Mouse (Mus musculus) hindbrain, embryonic 13.5 days (tissue): ENCODE results near the gene Ahnak. TPM values are rescaled to one million over a fixed set of nuclear protein-coding genes. Genes with fewer than 3 reads are reported as not detected.
A peak's percentile ranks its signal among the peaks of the same experiment; 100 is the strongest.
"Not testable (repeated sequence)": the region's sequence is repeated elsewhere in the genome, so short reads cannot be mapped to it uniquely, and the experiment has no call there.

Experiments used
- ATAC-seq: fragments of 200-750 bp; cut with Nextera tagmentation; 2 replicates; pipeline ENCODE4 v1.8.0; 2017; ENCODE audit warnings: moderate TSS enrichment; ENCODE audit not compliant: low FRiP score
- H3K27ac ChIP-seq: fragments of 300-500 bp; sonication (generic); 2 replicates; pipeline ENCODE4 v1.5.1; 2015; ENCODE audit warnings: inconsistent platforms, mild to moderate bottlenecking, moderate library complexity
- H3K27me3 ChIP-seq: fragments of 300-500 bp; sonication (generic); 2 replicates; pipeline ENCODE4 v1.6.1; 2015; ENCODE audit warnings: mild to moderate bottlenecking, inconsistent platforms
- H3K36me3 ChIP-seq: fragments of 300-500 bp; sonication (generic); 2 replicates; pipeline ENCODE4 v1.6.1; 2015; ENCODE audit warnings: mild to moderate bottlenecking, inconsistent platforms
- H3K4me1 ChIP-seq: fragments of 300-500 bp; sonication (generic); replicated peaks from 2 replicates; pipeline ENCODE4 v1.6.1; 2015; ENCODE audit warnings: inconsistent platforms
- H3K4me2 ChIP-seq: fragments of 300-500 bp; sonication (generic); 2 replicates; pipeline ENCODE4 v1.6.1; 2015; ENCODE audit warnings: inconsistent platforms, mild to moderate bottlenecking, moderate library complexity
- H3K4me3 ChIP-seq: fragments of 300-500 bp; sonication (generic); 2 replicates; pipeline ENCODE4 v1.5.1; 2015; ENCODE audit warnings: mild to moderate bottlenecking, inconsistent platforms
- H3K9ac ChIP-seq: fragments of 300-500 bp; sonication (generic); 2 replicates; pipeline ENCODE4 v1.6.1; 2015; ENCODE audit warnings: mild to moderate bottlenecking, inconsistent platforms
- H3K9me3 ChIP-seq: fragments of 300-500 bp; sonication (generic); 2 replicates; pipeline ENCODE4 v1.6.1; 2016; ENCODE audit warnings: inconsistent platforms
- WGBS: fragments of 180-500 bp; shearing (Covaris S2); methylation state at CpG from one replicate; pipeline ENCODE4 v1.1.7; 2015; 5-methylcytosine and 5-hydroxymethylcytosine counted together
- polyA plus RNA-seq: library from polyadenylated mRNA; unstranded; fragments of >200 nt; fragmentation: Nextera tagmentation; extraction: Ambion mirVana; gene quantifications from 2 replicates; pipeline ENCODE4 v1.2.1, GENCODE M21; 2015

Gene Ahnak
- polyA plus RNA-seq, 1 experiment from 2014 or later = 6.4 TPM

DNA sequence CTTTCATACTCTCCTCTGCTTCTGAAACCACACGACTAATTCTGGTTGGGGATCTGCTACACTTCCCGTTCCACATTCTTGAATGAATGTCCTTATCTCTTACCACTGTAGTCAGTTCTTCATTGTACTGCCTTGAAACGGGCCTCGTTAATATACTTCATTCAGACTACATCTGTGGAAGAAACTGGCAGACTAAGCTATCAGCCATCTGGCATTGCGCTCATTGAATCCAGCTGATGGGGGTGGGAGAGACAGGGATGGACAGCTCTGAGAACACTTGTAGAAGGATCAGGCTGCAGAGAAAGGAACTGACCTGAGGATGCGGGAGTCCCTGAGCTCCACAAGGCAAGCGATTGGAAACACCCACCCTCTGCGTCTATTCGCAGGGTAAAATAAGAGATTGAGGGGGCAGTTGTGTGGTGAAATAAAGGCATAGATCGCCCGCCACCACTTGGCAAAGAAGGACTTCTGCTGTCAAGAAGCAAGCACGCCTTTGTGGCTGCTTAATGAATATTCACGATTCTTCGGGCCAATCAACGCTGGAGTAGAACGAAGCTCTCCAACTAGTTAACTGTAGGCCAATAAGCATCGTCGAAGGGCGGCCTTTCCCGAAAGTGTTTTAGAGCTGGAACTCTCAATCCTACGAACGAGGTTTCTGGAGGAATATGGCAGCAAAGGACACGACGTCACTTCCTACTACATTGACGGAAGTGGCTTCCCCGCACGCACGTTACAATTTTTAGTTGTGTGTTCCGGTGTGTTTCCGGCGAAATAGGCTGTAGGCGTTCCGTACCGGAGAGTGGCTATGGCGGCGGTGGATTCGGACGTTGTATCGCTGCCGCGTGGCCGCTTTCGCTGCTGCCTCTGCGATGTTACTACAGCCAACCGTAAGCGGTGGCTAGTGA is 35.7 kb upstream of the Ahnak start, which contains the start of gene Tut1:
TSS of gene Tut1 (plus strand) at position 713 of the 905 bp plus-strand sequence.
- H3K4me3 ChIP-seq = peak within 1 kb of the TSS; percentile 78
- WGBS = 2% methylated on average over 46 of the region's 46 CpGs

DNA sequence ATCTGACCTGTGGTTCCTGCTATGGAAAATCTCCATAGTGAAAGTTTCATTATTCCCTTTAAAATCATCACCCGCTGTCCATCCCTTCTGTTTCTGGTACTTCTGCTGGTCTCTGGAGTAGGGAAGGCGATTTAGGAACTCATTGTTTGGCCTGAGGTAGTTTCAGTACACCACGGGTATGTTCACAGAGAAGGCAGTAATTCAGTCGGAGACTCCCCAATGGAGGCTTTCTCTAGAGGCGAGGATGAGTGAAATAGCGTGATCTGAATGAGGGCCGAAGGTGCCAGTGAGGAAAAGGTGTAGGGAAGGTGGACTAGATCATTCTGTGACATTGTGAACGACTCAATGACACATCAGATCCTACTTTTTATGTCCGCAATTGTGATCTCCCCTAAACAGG is 34.9 kb upstream of the Ahnak start:
- H3K9ac ChIP-seq = peak overlapping the region; percentile 79
- H3K9me3 ChIP-seq = no peaks in the 10 kb centered on the region
- H3K4me3 ChIP-seq = peak overlapping the region; percentile 78
- peak overlapping the region; percentile 92 for H3K4me2 ChIP-seq
- peak overlapping the region; percentile 84 for H3K27ac ChIP-seq
- no peaks in the 10 kb centered on the region for H3K27me3 ChIP-seq
- 0 out of 2 replicates have a peak, but pooled peaks have one; percentile 4 for ATAC-seq
- H3K4me1 ChIP-seq = peaks cover 34% of the 10 kb centered on the region
- H3K36me3 ChIP-seq = peaks cover 60% of the 10 kb centered on the region
- WGBS = 8% methylated on average over 9 of the region's 9 CpGs

More for the DNA sequence above, 35.7 kb upstream of the Ahnak start, which contains the start of gene Tut1:
- Histone ChIP-seq H3K9ac (peak within 1 kb of the TSS; percentile 79), H3K36me3 (peaks cover 62% of the 10 kb centered on the region), H3K27ac (peak within 1 kb of the TSS; percentile 90), H3K9me3 (no peaks in the 10 kb centered on the region), H3K4me1 (peaks cover 34% of the 10 kb centered on the region), H3K27me3 (no peaks in the 10 kb centered on the region), H3K4me2 (peak within 1 kb of the TSS; percentile 92)
- ATAC-seq = peak; percentile 96

DNA sequence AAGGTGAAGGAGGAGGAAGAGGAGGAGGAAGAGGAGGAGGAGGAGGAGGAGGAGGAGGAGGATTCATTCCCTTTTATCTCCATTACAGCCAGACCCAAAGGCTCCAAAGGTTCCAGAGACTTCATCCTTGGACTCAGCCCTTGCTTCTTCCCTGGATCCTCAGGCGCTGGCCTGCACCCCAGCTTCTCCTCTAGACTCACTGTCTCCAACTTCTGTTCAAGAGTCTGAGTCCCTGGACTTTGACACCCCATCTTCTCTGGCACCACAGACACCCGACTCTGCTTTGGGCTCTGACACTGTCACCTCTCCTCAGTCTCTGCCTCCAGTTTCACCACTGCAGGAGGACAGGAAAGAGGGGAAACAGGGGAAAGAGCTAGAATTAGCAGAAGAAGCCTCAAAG is 26.8 kb upstream of the Ahnak start:
- Histone ChIP-seq H3K9ac (no peak overlapping the region), H3K4me3 (no peak overlapping the region), H3K4me2 (no peak overlapping the region), H3K27ac (no peak overlapping the region), H3K4me1 (peaks cover 11% of the 10 kb centered on the region), H3K36me3 (peaks cover 81% of the 10 kb centered on the region), H3K9me3 (no peaks in the 10 kb centered on the region), H3K27me3 (no peaks in the 10 kb centered on the region)
- ATAC-seq = no peak
- 95% methylated on average over 2 of the region's 2 CpGs for WGBS

DNA sequence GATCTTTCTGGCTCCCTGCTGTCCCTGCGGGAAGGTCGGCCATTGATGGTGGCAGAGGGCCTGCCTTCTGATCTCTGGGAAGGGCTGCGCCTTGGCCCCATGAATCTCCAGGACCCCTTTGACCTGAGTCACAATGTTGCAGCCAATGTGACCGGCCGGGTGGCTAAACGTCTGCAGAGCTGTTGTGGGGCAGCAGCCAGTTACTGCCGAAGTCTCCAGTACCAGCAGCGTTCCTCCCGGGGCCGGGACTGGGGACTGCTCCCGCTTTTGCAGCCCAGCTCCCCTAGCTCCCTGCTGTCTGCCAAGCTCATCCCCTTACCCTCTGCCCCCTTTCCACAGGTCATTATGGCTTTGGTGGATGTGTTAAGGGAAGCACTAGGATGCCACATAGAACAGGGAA is 24.0 kb upstream of the Ahnak start:
- ATAC-seq = no peak
- no peak overlapping the region for H3K27ac ChIP-seq
- no peaks in the 10 kb centered on the region for H3K9me3 ChIP-seq
- H3K4me2 ChIP-seq = no peak overlapping the region
- no peak overlapping the region; the same call in 1 of the 2 replicates for H3K4me3 ChIP-seq
- no peaks in the 10 kb centered on the region for H3K27me3 ChIP-seq
- H3K36me3 ChIP-seq = peaks cover 73% of the 10 kb centered on the region
- peaks cover 30% of the 10 kb centered on the region for H3K4me1 ChIP-seq
- 87% methylated on average over 11 of the region's 11 CpGs for WGBS
- H3K9ac ChIP-seq = no peak overlapping the region

DNA sequence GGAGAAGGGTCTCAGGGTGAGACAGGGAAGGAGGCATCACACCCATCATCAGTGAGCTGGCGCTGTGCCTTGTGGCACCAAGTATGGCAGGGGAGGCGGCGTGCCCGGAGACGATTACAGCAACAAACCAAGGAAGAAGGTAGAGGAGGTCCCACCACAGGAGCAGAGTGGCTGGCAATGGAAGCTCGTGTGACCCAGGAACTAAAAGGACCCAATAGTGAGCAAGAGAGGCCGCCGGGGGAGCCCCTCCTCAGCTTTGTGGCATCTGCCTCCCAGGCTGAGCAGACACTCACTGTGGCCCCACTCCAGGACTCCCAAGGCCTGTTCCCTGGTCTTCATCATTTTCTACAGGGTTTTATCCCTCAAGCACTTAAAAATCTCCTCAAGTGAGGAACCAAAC is 23.3 kb upstream of the Ahnak start:
- ATAC-seq = no peak
- Histone ChIP-seq H3K27me3 (no peaks in the 10 kb centered on the region), H3K4me1 (peaks cover 30% of the 10 kb centered on the region), H3K9me3 (no peaks in the 10 kb centered on the region), H3K36me3 (peaks cover 73% of the 10 kb centered on the region), H3K4me2 (peak overlapping the region; percentile 57), H3K27ac (peak overlapping the region; percentile 87), H3K4me3 (peak overlapping the region; percentile 74), H3K9ac (peak overlapping the region; percentile 66)
- 80% methylated on average over 8 of the region's 8 CpGs for WGBS

DNA sequence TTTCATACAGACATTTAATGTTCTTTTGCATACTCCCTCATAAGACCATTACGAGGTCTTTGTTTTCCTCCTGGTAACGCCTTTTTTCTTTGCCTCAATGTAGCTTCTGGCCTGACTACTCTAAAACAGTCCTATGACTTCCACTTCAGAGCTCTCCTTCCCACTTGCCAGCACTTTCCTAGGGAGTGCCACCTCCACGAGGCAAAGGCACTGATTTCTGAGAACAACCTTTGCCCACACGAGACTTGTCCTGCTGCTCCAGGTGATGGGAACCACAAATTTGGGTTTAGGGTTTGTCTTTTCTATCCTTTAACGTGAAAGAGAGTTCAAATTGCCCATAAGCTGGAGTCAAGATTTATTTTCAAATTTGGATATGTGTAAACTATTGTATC is 22.9 kb upstream of the Ahnak start:
- Histone ChIP-seq H3K9me3 (no peaks in the 10 kb centered on the region), H3K9ac (peak overlapping the region; percentile 66), H3K36me3 (peaks cover 74% of the 10 kb centered on the region), H3K4me2 (peak overlapping the region; percentile 57), H3K27me3 (no peaks in the 10 kb centered on the region), H3K4me1 (peaks cover 30% of the 10 kb centered on the region), H3K4me3 (peak overlapping the region; percentile 74), H3K27ac (peak overlapping the region; percentile 87)
- 50% methylated on average over 5 of the region's 5 CpGs for WGBS
- no peak for ATAC-seq

DNA sequence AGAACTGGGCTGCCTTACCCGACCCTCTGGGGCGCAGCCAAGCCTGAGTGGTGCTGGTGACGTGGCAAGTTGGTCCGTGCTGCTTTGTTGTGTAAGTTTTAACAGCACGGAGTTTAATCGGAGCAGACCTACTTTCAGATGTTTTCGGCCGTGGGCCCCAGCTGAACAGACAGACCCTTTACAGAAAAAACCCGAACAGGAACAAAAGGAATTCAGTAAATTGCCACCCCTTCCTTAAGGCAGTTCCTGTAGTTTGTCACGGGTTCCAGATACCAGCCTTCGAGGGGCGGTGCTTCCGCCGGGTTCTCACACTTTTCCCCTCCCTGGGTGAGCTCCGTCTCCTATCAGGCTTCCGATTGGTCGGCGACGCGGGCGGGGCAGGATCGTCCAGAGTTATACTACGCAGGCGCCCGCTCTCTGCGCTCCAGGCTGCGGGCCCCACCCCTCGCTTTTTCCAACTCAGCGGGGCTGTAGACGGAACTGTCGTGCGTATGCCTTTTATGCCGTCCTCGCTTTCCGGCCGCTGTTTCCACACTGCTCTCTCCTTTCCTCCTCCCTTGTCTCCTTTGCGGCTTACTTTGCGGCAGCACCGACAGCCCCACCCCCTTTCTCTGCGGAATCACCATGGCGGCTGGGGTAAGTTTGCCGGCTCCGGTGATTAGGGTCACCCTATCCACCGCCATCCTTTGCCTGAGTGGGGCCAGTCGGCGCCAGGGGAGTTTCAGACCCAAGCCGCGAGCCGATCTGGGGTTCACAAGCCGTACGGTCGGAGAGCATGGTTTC is 22.3 kb upstream of the Ahnak start, which contains the start of gene Eef1g:
TSS of gene Eef1g (plus strand) at position 452 of the 783 bp plus-strand sequence.
- Histone ChIP-seq H3K27ac (peak within 1 kb of the TSS; percentile 88), H3K36me3 (peaks cover 74% of the 10 kb centered on the region), H3K4me3 (peak within 1 kb of the TSS; percentile 74), H3K27me3 (no peaks in the 10 kb centered on the region), H3K9ac (peak within 1 kb of the TSS; percentile 95), H3K4me2 (peak within 1 kb of the TSS; percentile 90), H3K4me1 (peaks cover 30% of the 10 kb centered on the region), H3K9me3 (no peaks in the 10 kb centered on the region)
- WGBS = 1% methylated on average over 52 of the region's 52 CpGs
- peak; percentile 98 for ATAC-seq

DNA sequence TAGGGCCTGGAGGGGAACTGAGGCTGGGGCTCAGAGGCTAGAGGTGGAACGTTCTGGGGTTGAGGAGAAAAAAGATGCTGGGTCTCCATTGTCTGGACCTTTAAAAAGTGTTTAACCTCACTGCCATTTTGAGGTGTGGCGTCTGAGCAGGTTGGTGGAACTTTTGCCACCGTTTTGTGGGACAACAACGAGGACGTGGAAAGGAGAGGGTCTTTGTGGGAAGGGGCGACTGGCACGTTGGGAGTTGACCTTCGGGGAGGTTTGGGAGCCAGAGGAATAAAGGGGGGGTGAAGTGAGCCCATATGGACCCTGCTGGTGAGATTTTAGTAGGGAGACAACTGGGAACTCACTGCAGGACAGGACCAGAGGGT is 21.7 kb upstream of the Ahnak start:
- Histone ChIP-seq H3K4me3 (peak overlapping the region; percentile 74), H3K27ac (peak overlapping the region; percentile 88), H3K4me2 (peak overlapping the region; percentile 90), H3K9me3 (no peaks in the 10 kb centered on the region), H3K27me3 (no peaks in the 10 kb centered on the region), H3K36me3 (peaks cover 74% of the 10 kb centered on the region), H3K4me1 (peaks cover 30% of the 10 kb centered on the region), H3K9ac (peak overlapping the region; percentile 95)
- peak; percentile 2; the same call in 1 of the 2 replicates for ATAC-seq
- 0% methylated on average over 8 of the region's 8 CpGs for WGBS

DNA sequence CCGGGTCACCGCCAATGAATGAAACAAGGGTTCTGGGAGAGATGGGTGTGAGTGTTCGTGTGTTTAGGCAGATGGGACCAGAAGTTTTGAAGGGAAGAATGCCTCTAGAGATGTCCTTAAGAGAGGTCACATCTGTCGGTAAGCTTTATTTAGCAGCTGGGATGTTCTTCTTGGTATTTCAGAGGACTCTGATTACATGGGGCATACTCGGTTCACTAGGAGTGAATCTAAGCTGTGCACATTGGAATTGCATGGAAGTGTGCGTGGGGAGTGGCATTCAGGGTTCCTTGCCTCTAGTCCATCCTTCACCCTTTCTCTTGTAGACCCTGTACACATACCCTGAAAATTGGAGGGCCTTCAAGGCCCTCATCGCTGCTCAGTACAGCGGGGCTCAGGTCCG is 21.2 kb upstream of the Ahnak start:
- no peaks in the 10 kb centered on the region for H3K27me3 ChIP-seq
- WGBS = 5% methylated on average over 9 of the region's 9 CpGs
- ATAC-seq = no peak
- peaks cover 74% of the 10 kb centered on the region for H3K36me3 ChIP-seq
- peak overlapping the region; percentile 74 for H3K4me3 ChIP-seq
- peak overlapping the region; percentile 90 for H3K4me2 ChIP-seq
- H3K9me3 ChIP-seq = no peaks in the 10 kb centered on the region
- H3K27ac ChIP-seq = peak overlapping the region; percentile 88
- H3K9ac ChIP-seq = peak overlapping the region; percentile 95
- peaks cover 30% of the 10 kb centered on the region for H3K4me1 ChIP-seq

DNA sequence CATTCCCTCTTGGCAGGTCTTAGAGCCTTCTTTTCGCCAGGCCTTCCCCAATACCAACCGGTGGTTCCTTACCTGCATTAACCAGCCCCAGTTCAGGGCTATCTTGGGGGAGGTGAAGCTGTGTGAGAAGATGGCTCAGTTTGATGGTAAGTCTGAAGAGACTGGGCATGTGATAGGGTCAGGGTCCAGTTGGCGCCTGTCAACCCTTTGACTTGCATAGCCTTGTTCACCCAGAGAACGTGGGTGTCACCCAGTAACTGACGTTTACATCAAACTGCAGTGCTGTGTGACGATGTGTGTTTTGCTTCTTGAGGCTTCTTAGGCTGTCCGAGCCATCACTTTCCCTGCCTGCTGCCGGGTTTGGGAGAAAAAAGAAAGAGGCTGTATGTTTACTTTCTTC is 16.6 kb upstream of the Ahnak start:
- WGBS = 91% methylated on average over 8 of the region's 8 CpGs
- not testable (repeated sequence) for H3K27me3 ChIP-seq, H3K9me3 ChIP-seq, H3K9ac ChIP-seq, H3K4me2 ChIP-seq, H3K27ac ChIP-seq, ATAC-seq, H3K4me3 ChIP-seq
- Histone ChIP-seq H3K4me1 (peaks cover 19% of the 10 kb centered on the region), H3K36me3 (peaks cover 85% of the 10 kb centered on the region)

DNA sequence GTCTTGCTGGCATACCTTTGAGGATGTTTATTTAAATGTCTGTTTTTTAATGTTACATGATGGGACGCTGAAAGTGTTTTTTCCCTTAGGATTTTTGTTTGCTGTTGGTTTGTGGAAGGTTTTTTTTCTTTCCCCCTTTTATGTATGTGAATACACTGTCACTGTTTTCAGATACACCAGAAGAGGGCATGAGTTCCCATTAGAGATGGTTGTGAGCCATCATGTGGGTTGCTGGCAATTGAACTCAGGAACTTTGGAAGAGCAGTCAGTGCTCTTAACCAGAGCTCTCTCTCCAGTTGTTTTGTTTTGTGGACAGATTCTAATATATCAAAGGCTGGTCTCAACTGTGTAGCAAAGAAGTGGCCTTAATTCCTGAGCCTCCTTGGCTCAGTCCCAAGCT is 14.4 kb upstream of the Ahnak start:
- peaks cover 96% of the 10 kb centered on the region for H3K36me3 ChIP-seq
- ATAC-seq = no peak
- H3K9me3 ChIP-seq = no peaks in the 10 kb centered on the region
- H3K27me3 ChIP-seq = no peaks in the 10 kb centered on the region
- H3K4me1 ChIP-seq = no peaks in the 10 kb centered on the region
- no peak overlapping the region for H3K4me2 ChIP-seq
- no peak overlapping the region for H3K9ac ChIP-seq
- WGBS = 95% methylated on average over 1 of the region's 1 CpGs
- no peak overlapping the region for H3K4me3 ChIP-seq
- no peak overlapping the region for H3K27ac ChIP-seq

DNA sequence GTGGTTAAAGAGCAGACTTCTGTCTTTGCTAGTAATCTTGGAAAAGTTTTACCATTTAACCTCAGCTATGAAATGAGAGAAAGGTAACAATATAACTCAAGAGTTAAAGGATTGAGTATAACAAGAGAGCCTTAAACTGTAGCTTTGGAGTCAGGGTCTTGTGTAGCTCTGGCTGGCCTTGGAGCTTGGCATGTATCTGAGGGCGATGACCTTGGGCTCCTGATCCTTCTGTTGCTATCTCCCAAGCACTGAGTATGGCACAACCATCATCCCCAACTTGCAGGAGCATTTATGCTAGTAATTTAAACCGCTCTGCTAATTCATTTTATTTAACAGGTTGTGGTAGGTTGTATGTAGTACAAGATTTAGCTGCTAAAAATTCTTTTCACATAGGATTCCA is 13.6 kb upstream of the Ahnak start:
- Histone ChIP-seq H3K9ac (no peak overlapping the region), H3K27ac (no peak overlapping the region), H3K9me3 (no peaks in the 10 kb centered on the region), H3K4me2 (no peak overlapping the region), H3K27me3 (no peaks in the 10 kb centered on the region), H3K36me3 (peaks cover 96% of the 10 kb centered on the region), H3K4me1 (0 out of 2 replicates have a peak, but pooled peaks cover 2% of the 10 kb centered on the region), H3K4me3 (no peak overlapping the region)
- WGBS = 100% methylated on average over 2 of the region's 2 CpGs
- no peak for ATAC-seq
